Mouse (Mus musculus) limb, embryonic 13.5 days (tissue): Measurements from ENCODE around the gene Shpk. TPM values are rescaled to one million over a fixed set of nuclear protein-coding genes. Genes with fewer than 3 reads are reported as not detected.
A peak's percentile ranks its signal among the peaks of the same experiment; 100 is the strongest.

Source experiments
- ATAC-seq: fragments of 200-750 bp; cut with Nextera tagmentation; 2 replicates; pipeline ENCODE4 v1.8.0; 2017; ENCODE audit warnings: low read depth, moderate number of reproducible peaks, moderate TSS enrichment; ENCODE audit not compliant: low FRiP score
- H3K27ac ChIP-seq: fragments of 300-500 bp; sonication (generic); 2 replicates; pipeline ENCODE4 v1.5.1; 2015; ENCODE audit warnings: inconsistent platforms, mild to moderate bottlenecking, moderate library complexity
- H3K27me3 ChIP-seq: fragments of 300-500 bp; sonication (generic); 2 replicates; pipeline ENCODE4 v1.6.1; 2015; ENCODE audit warnings: mild to moderate bottlenecking, inconsistent platforms
- H3K36me3 ChIP-seq: fragments of 300-500 bp; sonication (generic); 2 replicates; pipeline ENCODE4 v1.6.1; 2015; ENCODE audit warnings: inconsistent platforms, mild to moderate bottlenecking, moderate library complexity
- H3K4me1 ChIP-seq: fragments of 300-500 bp; sonication (generic); 2 replicates; pipeline ENCODE4 v1.6.1; 2015; ENCODE audit warnings: inconsistent platforms
- H3K4me2 ChIP-seq: fragments of 300-500 bp; sonication (generic); replicated peaks from 2 replicates; pipeline ENCODE4 v1.6.1; 2015; ENCODE audit warnings: inconsistent platforms, mild to moderate bottlenecking, moderate library complexity
- H3K4me3 ChIP-seq: fragments of 300-500 bp; sonication (generic); 2 replicates; pipeline ENCODE4 v1.5.1; 2015; ENCODE audit warnings: moderate library complexity, mild to moderate bottlenecking, inconsistent platforms
- H3K9ac ChIP-seq: fragments of 300-500 bp; sonication (generic); 2 replicates; pipeline ENCODE4 v1.6.1; 2015; ENCODE audit warnings: mild to moderate bottlenecking, inconsistent platforms
- H3K9me3 ChIP-seq: fragments of 300-500 bp; sonication (generic); 2 replicates; pipeline ENCODE4 v1.6.1; 2016; ENCODE audit warnings: inconsistent platforms
- WGBS: fragments of 180-500 bp; shearing (Covaris S2); methylation state at CpG from one replicate; pipeline ENCODE4 v1.1.7; 2015; 5-methylcytosine and 5-hydroxymethylcytosine counted together
- polyA plus RNA-seq: library from polyadenylated mRNA; unstranded; fragments of >200 nt; fragmentation: Nextera tagmentation; extraction: Ambion mirVana; gene quantifications from 2 replicates; pipeline ENCODE4 v1.2.1, GENCODE M21; 2015

The Shpk gene
- 1.9 and 2.6 TPM in 2 replicates for polyA plus RNA-seq

DNA sequence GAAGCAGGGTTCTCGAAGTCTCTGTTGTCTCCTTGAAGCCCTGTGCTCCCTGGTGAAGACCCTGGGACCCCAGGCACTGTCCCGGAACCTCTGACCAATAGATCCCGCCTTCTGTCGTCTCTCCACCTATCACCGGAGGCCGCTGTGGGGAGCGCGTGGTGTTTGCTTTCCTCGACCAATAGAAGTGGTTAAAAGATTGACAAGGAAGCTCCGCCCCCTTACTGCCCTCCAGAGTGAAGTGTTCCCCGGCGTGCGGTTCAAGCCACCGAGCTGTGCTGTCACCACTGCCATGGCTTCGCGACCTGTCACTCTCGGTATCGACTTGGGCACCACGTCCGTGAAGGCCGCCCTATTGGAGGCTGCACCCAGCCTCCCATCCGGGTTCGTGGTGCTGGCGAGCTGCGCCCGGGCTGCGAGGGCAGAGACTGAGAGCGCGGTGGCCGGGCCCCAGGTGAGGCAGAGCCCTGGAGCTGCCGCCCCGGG is at the start of gene Shpk:
Gene Shpk, plus strand, starts transcription at position 231 of the 483 bp plus-strand sequence.
- Histone ChIP-seq H3K36me3 (peaks cover 15% of the 10 kb centered on the region; the same call in 1 of the 2 replicates), H3K27me3 (no peaks in the 10 kb centered on the region), H3K4me3 (peak within 1 kb of the TSS; percentile 72), H3K4me2 (peak within 1 kb of the TSS; percentile 89), H3K9ac (peak within 1 kb of the TSS; percentile 79), H3K4me1 (peaks cover 15% of the 10 kb centered on the region), H3K9me3 (no peaks in the 10 kb centered on the region), H3K27ac (no peak within 1 kb of the TSS)
- ATAC-seq, result peak; percentile 98
- under 1% methylated on average over 32 of the region's 32 CpGs for WGBS

DNA sequence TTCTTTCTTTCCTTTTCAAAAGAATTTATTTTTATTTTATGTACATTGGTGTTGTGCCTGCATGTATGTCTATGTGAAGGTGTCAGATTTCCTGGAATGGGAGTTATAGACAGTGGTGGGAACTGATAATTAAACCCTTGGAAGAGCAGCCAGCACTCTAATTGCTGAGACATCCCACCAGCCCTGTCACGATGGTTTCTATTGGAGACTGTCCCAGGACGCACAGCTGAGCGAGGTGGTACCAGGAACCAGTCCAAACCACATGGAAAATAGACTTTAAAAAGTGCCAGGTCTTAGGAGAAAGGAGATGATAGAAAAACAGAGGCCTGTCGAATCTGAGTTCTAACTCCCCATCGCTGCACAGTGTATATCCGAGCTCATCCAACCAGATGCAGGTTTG is 44.2 kb upstream of the Shpk start:
- 65% methylated on average over 6 of the region's 6 CpGs for WGBS
- no peak overlapping the region for H3K9ac ChIP-seq
- peaks cover 3% of the 10 kb centered on the region for H3K4me1 ChIP-seq
- no peak overlapping the region for H3K4me2 ChIP-seq
- ATAC-seq, result no peak
- H3K27me3 ChIP-seq, result peaks cover 30% of the 10 kb centered on the region
- H3K36me3 ChIP-seq, result no peaks in the 10 kb centered on the region
- H3K27ac ChIP-seq, result no peak overlapping the region
- no peak overlapping the region for H3K4me3 ChIP-seq
- H3K9me3 ChIP-seq, result no peaks in the 10 kb centered on the region

DNA sequence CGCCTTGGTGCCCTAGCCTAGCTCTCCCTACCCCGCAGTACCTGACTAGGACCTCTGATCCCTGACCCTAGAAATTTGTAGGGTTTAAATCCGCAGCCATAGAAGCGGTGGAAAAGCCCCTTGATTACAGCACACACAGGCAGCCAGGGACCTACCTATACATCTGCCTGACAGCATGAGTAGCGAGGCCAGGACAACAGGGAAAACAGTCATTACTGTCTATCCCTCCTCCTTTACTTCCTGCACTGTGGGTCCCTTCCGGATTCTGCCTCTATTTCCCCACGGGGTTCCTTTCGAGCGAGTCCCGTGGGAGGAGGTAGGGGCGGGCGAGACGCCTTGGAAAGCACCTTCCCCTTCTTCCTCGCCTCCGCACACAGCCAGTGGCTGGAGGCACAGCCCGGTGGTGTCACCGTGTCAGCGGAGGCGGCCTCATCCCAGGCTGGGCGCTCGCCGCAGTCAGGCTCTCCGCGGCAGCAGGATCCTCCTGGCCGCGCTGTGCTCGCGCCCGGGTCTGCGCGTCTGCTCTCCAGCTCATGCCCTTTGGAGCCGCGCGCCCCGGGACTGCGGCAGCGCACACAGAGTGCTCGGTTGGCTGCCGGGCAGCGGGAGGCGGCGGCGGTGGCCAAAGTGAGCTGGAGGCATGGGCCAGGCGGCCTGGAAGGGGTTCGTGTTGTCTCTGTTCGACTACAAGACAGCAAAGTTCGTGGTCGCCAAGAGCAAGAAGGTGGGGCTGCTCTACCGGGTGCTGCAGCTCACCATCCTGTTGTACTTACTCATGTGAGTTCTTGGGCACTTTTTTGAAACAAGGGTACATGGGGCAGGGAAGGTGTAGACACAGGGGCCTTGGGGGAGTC is 39.1 kb upstream of the Shpk start, which contains the start of gene P2rx5:
Gene P2rx5, plus strand, starts transcription at position 465 of the 854 bp plus-strand sequence.
- Histone ChIP-seq H3K4me3 (peak within 1 kb of the TSS; percentile 48), H3K4me2 (peak within 1 kb of the TSS; percentile 82), H3K9ac (peak within 1 kb of the TSS; percentile 66), H3K9me3 (no peaks in the 10 kb centered on the region), H3K27me3 (peaks cover 51% of the 10 kb centered on the region), H3K27ac (no peak within 1 kb of the TSS), H3K36me3 (no peaks in the 10 kb centered on the region), H3K4me1 (peaks cover 13% of the 10 kb centered on the region)
- peak; percentile 34; the same call in 1 of the 2 replicates for ATAC-seq
- WGBS, result 2% methylated on average over 49 of the region's 49 CpGs

DNA sequence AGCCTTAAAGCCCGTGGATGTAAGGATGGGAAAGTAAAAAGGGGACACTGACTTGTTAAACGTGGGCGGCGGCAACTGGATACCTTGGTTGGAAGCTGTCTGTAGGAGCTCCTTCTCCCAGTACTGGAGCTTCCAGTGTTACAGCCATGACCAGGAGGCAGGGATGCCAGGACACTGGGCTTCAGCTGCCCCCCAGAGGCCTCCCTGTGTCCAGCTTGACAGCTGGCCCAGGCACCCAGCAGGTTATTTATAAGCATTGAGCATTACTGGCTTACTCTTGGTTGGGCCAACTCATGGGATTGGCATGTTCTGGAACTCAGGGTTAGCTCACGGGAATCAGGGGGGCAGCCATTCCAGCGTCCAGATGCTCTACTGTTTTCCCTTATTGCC is 38.5 kb upstream of the Shpk start:
- Histone ChIP-seq H3K36me3 (no peaks in the 10 kb centered on the region), H3K4me2 (peak overlapping the region; percentile 82), H3K4me3 (peak overlapping the region; percentile 48), H3K4me1 (peaks cover 13% of the 10 kb centered on the region), H3K9ac (no peak overlapping the region; the same call in 1 of the 2 replicates), H3K27ac (no peak overlapping the region), H3K9me3 (no peaks in the 10 kb centered on the region), H3K27me3 (peaks cover 51% of the 10 kb centered on the region)
- peak; percentile 66; the same call in 1 of the 2 replicates for ATAC-seq
- WGBS, result 20% methylated on average over 6 of the region's 6 CpGs

DNA sequence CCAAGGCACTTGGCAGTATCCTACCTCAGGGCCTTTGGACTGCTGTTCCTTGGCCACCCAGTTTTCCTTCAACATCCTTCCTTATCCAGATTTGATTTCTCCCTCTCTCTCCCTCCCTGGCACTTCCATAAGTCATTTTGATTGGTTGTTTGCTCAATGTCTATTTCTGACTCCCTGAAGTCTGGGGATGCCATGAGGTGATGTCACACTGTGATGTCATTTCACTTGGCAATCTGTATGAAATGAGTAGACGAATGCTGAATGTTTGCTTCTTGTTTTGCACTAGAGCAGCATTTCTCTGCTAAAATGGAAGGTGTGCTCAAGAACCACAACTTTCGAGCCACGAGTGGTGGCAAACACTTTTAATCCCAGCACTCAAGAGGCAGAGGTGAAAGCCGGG is 37.6 kb upstream of the Shpk start:
- no peak overlapping the region for H3K9ac ChIP-seq
- peaks cover 48% of the 10 kb centered on the region for H3K27me3 ChIP-seq
- no peak overlapping the region for H3K4me2 ChIP-seq
- peaks cover 13% of the 10 kb centered on the region for H3K4me1 ChIP-seq
- H3K27ac ChIP-seq, result no peak overlapping the region
- H3K36me3 ChIP-seq, result no peaks in the 10 kb centered on the region
- 88% methylated on average over 4 of the region's 4 CpGs for WGBS
- no peaks in the 10 kb centered on the region for H3K9me3 ChIP-seq
- no peak overlapping the region for H3K4me3 ChIP-seq
- no peak for ATAC-seq

DNA sequence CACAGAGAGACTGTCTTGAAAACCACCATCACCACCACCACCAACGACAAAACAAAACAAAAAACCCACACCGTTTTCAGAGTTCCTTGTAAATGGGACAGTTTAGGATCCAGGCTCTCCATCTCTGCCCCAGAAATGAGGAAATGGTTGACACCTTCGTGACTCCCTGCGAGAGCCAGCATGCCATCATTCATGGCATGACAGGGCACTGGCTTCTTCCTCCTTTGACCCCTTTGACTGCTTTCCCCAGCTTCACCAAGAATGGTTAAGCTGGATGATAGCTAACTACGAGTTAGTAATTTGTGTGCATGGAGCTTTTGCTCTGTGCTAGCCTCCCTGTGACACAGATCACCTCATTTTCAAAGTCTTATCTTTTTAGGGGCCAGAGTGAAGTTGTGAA is 37.0 kb upstream of the Shpk start:
- Histone ChIP-seq H3K36me3 (no peaks in the 10 kb centered on the region), H3K27ac (no peak overlapping the region), H3K4me2 (no peak overlapping the region), H3K4me3 (no peak overlapping the region), H3K4me1 (peaks cover 13% of the 10 kb centered on the region), H3K9ac (no peak overlapping the region), H3K27me3 (peaks cover 45% of the 10 kb centered on the region), H3K9me3 (no peaks in the 10 kb centered on the region)
- no peak for ATAC-seq
- 68% methylated on average over 5 of the region's 5 CpGs for WGBS

DNA sequence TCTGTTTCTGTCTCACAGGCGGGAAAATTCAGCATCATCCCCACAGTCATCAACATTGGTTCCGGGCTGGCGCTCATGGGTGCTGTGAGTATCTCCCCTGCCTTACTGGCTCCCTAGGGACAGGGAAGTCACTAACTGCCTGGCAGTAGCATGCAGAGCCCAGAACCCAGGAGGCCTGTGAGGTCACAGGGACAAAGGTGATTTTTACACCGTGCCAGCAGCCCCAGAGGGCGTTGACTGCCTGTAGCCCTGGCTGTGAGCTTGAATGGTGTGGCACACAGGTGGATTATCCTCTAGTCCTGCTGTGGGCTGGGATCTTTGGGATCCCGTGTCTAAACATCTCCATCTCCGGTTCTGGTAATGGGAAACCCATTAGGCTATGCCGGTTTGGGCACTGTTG is 31.2 kb upstream of the Shpk start:
- no peak overlapping the region for H3K9ac ChIP-seq
- peaks cover 18% of the 10 kb centered on the region for H3K4me1 ChIP-seq
- H3K9me3 ChIP-seq, result no peaks in the 10 kb centered on the region
- no peak overlapping the region for H3K4me3 ChIP-seq
- no peak for ATAC-seq
- H3K27ac ChIP-seq, result no peak overlapping the region
- H3K27me3 ChIP-seq, result no peaks in the 10 kb centered on the region
- H3K36me3 ChIP-seq, result peaks cover 12% of the 10 kb centered on the region
- 83% methylated on average over 8 of the region's 8 CpGs for WGBS
- H3K4me2 ChIP-seq, result no peak overlapping the region

DNA sequence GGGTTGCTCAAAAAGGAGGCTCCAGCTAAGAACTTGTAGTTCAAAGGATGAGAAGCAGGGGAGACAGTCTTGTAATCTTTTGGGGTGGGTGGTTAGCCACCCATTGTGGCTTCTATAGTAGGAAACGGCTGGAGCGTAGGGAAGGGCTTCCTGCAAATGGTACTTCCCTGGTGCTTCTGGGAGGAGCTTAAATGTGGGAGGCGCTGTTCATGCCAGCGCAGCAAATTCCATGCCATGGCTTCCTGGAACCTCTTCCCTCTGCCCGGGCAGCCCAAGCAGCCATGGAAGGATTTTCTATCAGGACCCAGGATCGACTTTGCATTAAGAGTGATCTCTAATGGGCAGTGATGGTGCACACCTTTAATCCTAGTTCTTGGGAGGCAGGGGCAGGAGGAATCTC is 30.7 kb upstream of the Shpk start:
- no peak overlapping the region for H3K27ac ChIP-seq
- no peak overlapping the region for H3K9ac ChIP-seq
- H3K9me3 ChIP-seq, result no peaks in the 10 kb centered on the region
- ATAC-seq, result no peak
- no peak overlapping the region for H3K4me3 ChIP-seq
- H3K27me3 ChIP-seq, result no peaks in the 10 kb centered on the region
- H3K36me3 ChIP-seq, result peaks cover 17% of the 10 kb centered on the region
- WGBS, result 82% methylated on average over 6 of the region's 6 CpGs
- no peak overlapping the region for H3K4me2 ChIP-seq
- peaks cover 18% of the 10 kb centered on the region for H3K4me1 ChIP-seq

DNA sequence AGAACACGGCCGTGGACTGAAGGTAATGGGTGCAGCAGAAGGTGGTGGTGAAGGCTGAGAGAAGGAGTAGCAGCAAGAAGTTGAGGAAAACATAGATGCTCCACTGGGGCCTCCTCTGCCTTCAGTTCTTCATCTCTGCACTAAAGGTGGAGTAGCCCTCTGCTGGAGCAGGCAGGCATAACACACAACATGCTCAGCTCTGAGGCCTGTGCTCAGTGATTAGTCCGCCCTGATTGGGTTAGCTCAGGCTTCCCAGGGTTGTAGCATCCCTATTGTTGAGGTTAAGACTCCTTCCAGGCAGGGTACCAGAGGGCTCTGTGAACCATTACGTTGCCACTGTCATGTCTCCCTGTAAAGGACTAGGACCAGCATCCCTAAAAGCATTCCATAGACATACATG is 30.0 kb upstream of the Shpk start:
- no peak overlapping the region for H3K4me2 ChIP-seq
- no peak overlapping the region for H3K9ac ChIP-seq
- peaks cover 18% of the 10 kb centered on the region for H3K4me1 ChIP-seq
- 48% methylated on average over 4 of the region's 4 CpGs for WGBS
- H3K4me3 ChIP-seq, result no peak overlapping the region
- H3K36me3 ChIP-seq, result peaks cover 23% of the 10 kb centered on the region
- H3K9me3 ChIP-seq, result no peaks in the 10 kb centered on the region
- no peak overlapping the region for H3K27ac ChIP-seq
- ATAC-seq, result no peak
- H3K27me3 ChIP-seq, result no peaks in the 10 kb centered on the region

DNA sequence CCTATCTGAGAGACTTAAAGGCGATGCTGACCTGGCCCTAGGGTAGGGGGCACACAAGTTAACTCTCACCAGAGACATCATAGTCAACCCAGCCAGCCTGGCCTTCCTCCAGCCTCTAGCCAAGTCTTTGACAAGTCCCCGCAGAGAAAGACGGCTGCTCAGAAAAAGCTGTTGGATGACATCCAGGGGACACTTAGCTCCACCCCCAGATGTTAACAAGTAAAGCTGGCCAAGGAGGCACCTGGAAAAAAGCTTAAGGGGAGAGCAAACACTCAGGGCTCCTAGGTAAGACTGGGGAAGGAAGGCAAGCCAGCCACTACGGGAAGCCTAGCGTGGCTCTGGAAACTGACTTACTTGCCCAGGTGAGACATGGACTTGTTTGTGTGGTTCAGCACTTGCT is 27.1 kb upstream of the Shpk start:
- Histone ChIP-seq H3K27me3 (no peaks in the 10 kb centered on the region), H3K9me3 (no peaks in the 10 kb centered on the region), H3K4me3 (no peak overlapping the region), H3K4me1 (peaks cover 31% of the 10 kb centered on the region), H3K36me3 (peaks cover 31% of the 10 kb centered on the region), H3K27ac (peak overlapping the region; percentile 67; the same call in 1 of the 2 replicates), H3K9ac (0 out of 2 replicates have a peak overlapping the region, but pooled peaks have one; percentile 2), H3K4me2 (no peak overlapping the region)
- no peak for ATAC-seq
- WGBS, result 35% methylated on average over 5 of the region's 5 CpGs

DNA sequence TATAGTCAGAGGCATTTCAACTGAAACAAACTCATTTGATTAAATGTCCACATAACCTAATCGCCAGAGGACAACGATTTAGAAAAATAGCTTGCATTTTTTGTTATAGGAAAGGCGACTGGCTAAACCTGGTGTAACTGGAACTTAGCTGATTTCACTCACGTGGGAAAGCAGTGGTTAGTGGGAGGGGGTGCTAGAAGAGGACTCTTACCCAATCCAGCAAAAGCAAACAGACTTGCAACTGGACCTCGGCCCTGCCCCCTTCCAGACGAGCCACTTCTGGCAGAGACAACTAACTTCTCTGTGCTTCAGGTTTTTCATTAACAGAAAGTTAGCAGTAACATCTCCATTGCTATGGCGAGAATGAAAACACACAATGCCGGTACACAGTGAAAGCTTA is 23.6 kb upstream of the Shpk start:
- peak overlapping the region; percentile 94 for H3K9ac ChIP-seq
- no peak overlapping the region for H3K27ac ChIP-seq
- peak overlapping the region; percentile 85 for H3K4me2 ChIP-seq
- 40% methylated on average over 8 of the region's 8 CpGs for WGBS
- no peak for ATAC-seq
- H3K27me3 ChIP-seq, result no peaks in the 10 kb centered on the region
- H3K4me1 ChIP-seq, result peaks cover 42% of the 10 kb centered on the region
- peak overlapping the region; percentile 76 for H3K4me3 ChIP-seq
- peaks cover 39% of the 10 kb centered on the region for H3K36me3 ChIP-seq
- no peaks in the 10 kb centered on the region for H3K9me3 ChIP-seq

DNA sequence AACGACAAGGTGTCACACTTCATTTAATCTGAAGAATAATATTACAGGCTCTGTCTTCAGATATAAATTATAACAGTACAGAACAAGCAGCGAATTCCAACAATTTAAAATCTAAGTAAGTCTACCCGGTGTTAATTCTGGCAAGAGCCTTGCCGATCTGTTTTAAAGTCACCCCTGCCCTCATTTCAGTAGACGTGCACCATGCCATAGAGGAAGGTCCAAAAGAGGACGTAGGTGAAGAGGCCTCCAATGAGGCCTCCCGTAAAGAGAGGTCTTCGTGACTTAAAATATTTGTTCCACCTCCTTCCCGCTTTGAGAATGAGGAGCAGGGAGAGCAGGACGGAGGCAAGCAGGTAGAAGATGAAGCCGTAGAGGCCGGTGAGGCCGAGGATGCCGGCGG is 23.1 kb upstream of the Shpk start:
- no peak for ATAC-seq
- no peaks in the 10 kb centered on the region for H3K27me3 ChIP-seq
- H3K4me2 ChIP-seq, result peak overlapping the region; percentile 85
- peaks cover 41% of the 10 kb centered on the region for H3K4me1 ChIP-seq
- H3K27ac ChIP-seq, result peak overlapping the region; percentile 89
- H3K9ac ChIP-seq, result peak overlapping the region; percentile 94
- no peaks in the 10 kb centered on the region for H3K9me3 ChIP-seq
- peaks cover 37% of the 10 kb centered on the region for H3K36me3 ChIP-seq
- WGBS, result under 1% methylated on average over 15 of the region's 15 CpGs
- peak overlapping the region; percentile 76 for H3K4me3 ChIP-seq
